Mouse (Mus musculus): ENCODE data around the gene Olfr1209.

The Olfr1209 gene

DNA sequence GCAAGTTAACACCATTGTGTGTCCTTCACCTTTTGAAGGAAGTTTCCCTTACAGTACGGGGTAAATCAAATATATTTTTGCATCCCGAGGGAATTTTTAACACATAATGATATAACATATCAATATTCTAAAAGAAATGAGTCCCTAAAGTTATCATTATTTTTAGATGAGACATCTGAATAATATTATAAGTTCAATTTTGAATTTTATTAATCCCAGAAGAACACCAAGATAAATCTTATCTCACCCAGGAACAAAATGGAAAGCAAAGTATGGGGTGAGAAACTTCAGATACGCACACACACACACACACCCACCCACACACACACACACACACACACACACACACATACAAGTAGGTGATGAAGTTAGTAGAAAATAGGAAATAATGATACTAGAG lies at the start of gene Olfr1209:
Gene Olfr1209 (minus strand): TSS at position 101 of the 400 bp plus-strand sequence.
- no peak for DNase-seq

DNA sequence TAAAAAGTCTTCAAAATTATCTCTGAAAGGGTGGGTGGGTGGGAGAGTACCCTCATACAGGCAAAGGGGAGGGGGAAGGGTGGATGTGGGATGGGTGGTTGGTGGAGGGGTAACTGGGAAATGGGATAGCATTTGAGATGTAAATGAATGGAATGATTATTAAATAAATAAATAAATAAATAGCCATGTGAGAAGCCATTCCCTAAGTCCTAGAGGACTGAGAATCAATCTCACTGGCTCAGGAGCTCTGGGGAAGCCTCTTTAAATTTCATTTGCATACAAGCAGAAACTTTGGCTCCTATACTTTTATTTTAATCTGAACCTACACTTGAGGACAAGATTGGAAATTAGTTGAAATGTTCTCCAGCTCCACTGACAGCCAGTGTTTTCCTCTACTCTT lies 38.7 kb upstream of the Olfr1209 start, which contains the start of gene Olfr1212:
Gene Olfr1212 (plus strand): TSS at position 301 of the 400 bp plus-strand sequence.
- no peak for DNase-seq

DNA sequence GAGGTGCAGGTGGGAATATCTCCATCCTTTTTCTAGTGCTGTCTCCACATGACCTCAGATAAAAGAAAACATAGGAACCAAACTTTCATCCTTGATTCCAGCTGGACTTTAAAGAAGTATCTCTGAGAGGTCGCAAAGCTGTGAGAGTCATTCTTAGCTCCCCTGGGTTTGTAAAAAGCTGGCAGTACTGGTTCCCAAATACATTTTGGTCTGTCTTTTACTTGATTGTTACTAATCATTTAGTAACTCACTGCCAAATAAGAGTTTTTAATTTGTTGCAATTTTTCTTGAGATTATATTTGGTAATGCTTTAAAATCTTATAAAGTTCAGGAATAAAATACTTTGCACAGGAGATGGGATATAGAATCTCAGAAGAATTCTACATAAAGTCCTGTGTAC lies 23.1 kb upstream of the Olfr1209 start, which contains the start of gene Olfr1211:
Gene Olfr1211 (minus strand): TSS at position 101 of the 400 bp plus-strand sequence.
- no peak for DNase-seq

DNA sequence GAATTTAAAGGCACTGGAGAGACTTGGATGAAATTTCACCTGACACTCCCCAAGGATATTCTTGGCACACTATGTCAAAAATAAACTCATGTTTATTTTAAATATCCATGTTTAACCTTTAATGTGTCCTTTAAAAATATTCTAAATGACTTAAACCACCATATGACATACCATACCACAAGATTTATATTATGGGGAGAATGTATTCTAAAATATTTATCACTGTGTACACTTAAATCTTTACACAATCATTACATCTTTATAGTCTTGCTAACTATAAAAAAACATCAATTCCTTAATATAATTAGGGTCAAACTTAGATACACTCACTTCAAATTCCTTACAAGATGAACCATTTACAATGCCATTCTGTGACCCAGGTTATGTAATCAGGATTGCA lies 12.7 kb downstream of the Olfr1209 start, which contains the start of gene Olfr1208:
Gene Olfr1208 (minus strand): TSS at position 101 of the 400 bp plus-strand sequence.
- no peak for DNase-seq

DNA sequence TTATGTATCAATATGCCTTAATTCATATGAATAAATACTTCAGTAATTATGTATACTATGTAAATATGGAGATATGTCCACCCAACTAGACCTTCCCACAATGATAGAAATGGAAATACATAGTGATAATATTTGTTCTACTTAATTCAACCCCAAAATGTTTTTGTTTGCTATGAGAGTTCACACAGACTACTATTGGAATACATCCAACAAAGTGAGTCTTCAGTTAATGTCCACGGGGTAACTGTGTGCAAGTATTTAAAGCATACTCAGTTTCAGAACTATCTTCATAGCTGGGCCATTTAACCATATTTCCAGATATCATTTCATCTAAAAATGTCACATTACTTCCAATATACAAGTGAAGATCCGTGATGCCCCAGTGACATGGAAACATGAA lies 52.0 kb downstream of the Olfr1209 start, which contains the start of gene Olfr1206:
Gene Olfr1206 (plus strand): TSS at position 301 of the 400 bp plus-strand sequence.
- no peak for DNase-seq

All from cerebellum, adult 11 months (tissue).